Mouse (Mus musculus): ENCODE measurements around the gene Nutf2-ps1. TPM values are rescaled to one million over a fixed set of nuclear protein-coding genes. Genes with fewer than 3 reads are reported as not detected.

The Nutf2-ps1 gene
- polyA plus RNA-seq, 1 experiment from 2014 or later: 171 TPM

GRCm38 (mm10) chr19:53568553-53568952, 20.3 kb downstream of the Nutf2-ps1 start:
- 46% methylated on average over 3 of the region's 3 CpGs for WGBS (ENCODE audit: insufficient replicate concordance)
- H3K9me3 ChIP-seq (replicated peaks): no peaks in the 10 kb centered on the region
- H3K4me3 ChIP-seq (replicated peaks): no peak overlapping the region
- no peaks in the 10 kb centered on the region for H3K36me3 ChIP-seq (replicated peaks)
- no peak overlapping the region for H3K27ac ChIP-seq (replicated peaks)
- no peak overlapping the region for H3K4me2 ChIP-seq
- H3K4me1 ChIP-seq (replicated peaks): peaks cover 13% of the 10 kb centered on the region
- ATAC-seq (ENCODE audit: insufficient read depth): no peak
- no peaks in the 10 kb centered on the region for H3K27me3 ChIP-seq
- no peak overlapping the region for H3K9ac ChIP-seq

GRCm38 (mm10) chr19:53567864-53568263, 21.0 kb downstream of the Nutf2-ps1 start:
- no peak for ATAC-seq (ENCODE audit: insufficient read depth)
- Histone ChIP-seq H3K27ac (replicated peaks) (no peak overlapping the region), H3K27me3 (no peaks in the 10 kb centered on the region), H3K9ac (no peak overlapping the region), H3K36me3 (replicated peaks) (no peaks in the 10 kb centered on the region), H3K4me1 (replicated peaks) (peaks cover 13% of the 10 kb centered on the region), H3K9me3 (replicated peaks) (no peaks in the 10 kb centered on the region), H3K4me2 (no peak overlapping the region), H3K4me3 (replicated peaks) (no peak overlapping the region)
- 31% methylated on average over 11 of the region's 11 CpGs for WGBS (ENCODE audit: insufficient replicate concordance)

- no peak for ATAC-seq (ENCODE audit: insufficient read depth)
- no peak overlapping the region for H3K27ac ChIP-seq (replicated peaks)
Observed at GRCm38 (mm10) chr19:53565565-53566277, 23.1 kb downstream of the Nutf2-ps1 start.

GRCm38 (mm10) chr19:53564174-53564573, 24.7 kb downstream of the Nutf2-ps1 start:
- 38% methylated on average over 4 of the region's 4 CpGs for WGBS (ENCODE audit: insufficient replicate concordance)
- no peaks in the 10 kb centered on the region for H3K4me1 ChIP-seq (replicated peaks)
- no peaks in the 10 kb centered on the region for H3K27me3 ChIP-seq
- no peak overlapping the region for H3K27ac ChIP-seq (replicated peaks)
- H3K4me3 ChIP-seq (replicated peaks): no peak overlapping the region
- peak; percentile 31; the same call in 1 of the 2 replicates for ATAC-seq (ENCODE audit: insufficient read depth)
- no peaks in the 10 kb centered on the region for H3K36me3 ChIP-seq (replicated peaks)
- H3K9me3 ChIP-seq (replicated peaks): no peaks in the 10 kb centered on the region
- H3K4me2 ChIP-seq: no peak overlapping the region
- no peak overlapping the region for H3K9ac ChIP-seq

More at GRCm38 (mm10) chr19:53565565-53566277, 23.1 kb downstream of the Nutf2-ps1 start:
- no peaks in the 10 kb centered on the region for H3K9me3 ChIP-seq (replicated peaks)
- no peaks in the 10 kb centered on the region for H3K36me3 ChIP-seq (replicated peaks)
- H3K4me3 ChIP-seq (replicated peaks): no peak overlapping the region
- no peaks in the 10 kb centered on the region for H3K27me3 ChIP-seq
- no peak overlapping the region for H3K4me2 ChIP-seq
- 68% methylated on average over 14 of the region's 14 CpGs for WGBS (ENCODE audit: insufficient replicate concordance)
- H3K4me1 ChIP-seq (replicated peaks): no peaks in the 10 kb centered on the region
- no peak overlapping the region for H3K9ac ChIP-seq

- Histone ChIP-seq H3K4me3 (replicated peaks) (no peak overlapping the region), H3K27ac (replicated peaks) (no peak overlapping the region), H3K4me2 (no peak overlapping the region), H3K9ac (no peak overlapping the region), H3K27me3 (no peaks in the 10 kb centered on the region), H3K36me3 (replicated peaks) (no peaks in the 10 kb centered on the region), H3K4me1 (replicated peaks) (peaks cover 11% of the 10 kb centered on the region; the same call in 1 of the 2 replicates), H3K9me3 (replicated peaks) (no peaks in the 10 kb centered on the region)
- ATAC-seq (ENCODE audit: insufficient read depth): no peak
- WGBS (ENCODE audit: insufficient replicate concordance): 63% methylated on average over 3 of the region's 3 CpGs
Observed at GRCm38 (mm10) chr19:53560436-53560835, 28.4 kb downstream of the Nutf2-ps1 start.

- 35% methylated on average over 20 of the region's 20 CpGs for WGBS (ENCODE audit: insufficient replicate concordance)
- H3K9me3 ChIP-seq (replicated peaks): no peaks in the 10 kb centered on the region
- peak overlapping the region; percentile 20 for H3K4me2 ChIP-seq
- H3K27ac ChIP-seq (replicated peaks): no peak overlapping the region
- H3K4me1 ChIP-seq (replicated peaks): peaks cover 32% of the 10 kb centered on the region
- no peaks in the 10 kb centered on the region for H3K36me3 ChIP-seq (replicated peaks)
- H3K9ac ChIP-seq: no peak overlapping the region
- no peak overlapping the region for H3K4me3 ChIP-seq (replicated peaks)
- no peak for ATAC-seq (ENCODE audit: insufficient read depth)
- H3K27me3 ChIP-seq: no peaks in the 10 kb centered on the region
Observed at GRCm38 (mm10) chr19:53557267-53557936, 31.5 kb downstream of the Nutf2-ps1 start.

- H3K36me3 ChIP-seq (replicated peaks): no peaks in the 10 kb centered on the region
- 38% methylated on average over 6 of the region's 6 CpGs for WGBS (ENCODE audit: insufficient replicate concordance)
- no peak overlapping the region for H3K4me3 ChIP-seq (replicated peaks)
- ATAC-seq (ENCODE audit: insufficient read depth): no peak
- no peaks in the 10 kb centered on the region for H3K27me3 ChIP-seq
- H3K9me3 ChIP-seq (replicated peaks): no peaks in the 10 kb centered on the region
- no peak overlapping the region for H3K27ac ChIP-seq (replicated peaks)
- peak overlapping the region; percentile 20; the same call in 1 of the 2 replicates for H3K4me2 ChIP-seq
- H3K9ac ChIP-seq: no peak overlapping the region
- peaks cover 32% of the 10 kb centered on the region for H3K4me1 ChIP-seq (replicated peaks)
Observed at GRCm38 (mm10) chr19:53556841-53557240, 32.0 kb downstream of the Nutf2-ps1 start.

- Histone ChIP-seq H3K27me3 (no peaks in the 10 kb centered on the region), H3K9ac (no peak overlapping the region), H3K27ac (replicated peaks) (peak overlapping the region; percentile 5; the same call in 1 of the 2 replicates), H3K4me2 (no peak overlapping the region), H3K9me3 (replicated peaks) (no peaks in the 10 kb centered on the region), H3K4me1 (replicated peaks) (peaks cover 32% of the 10 kb centered on the region), H3K4me3 (replicated peaks) (no peak overlapping the region), H3K36me3 (replicated peaks) (no peaks in the 10 kb centered on the region)
- no peak for ATAC-seq (ENCODE audit: insufficient read depth)
- WGBS (ENCODE audit: insufficient replicate concordance): 51% methylated on average over 5 of the region's 5 CpGs
Observed at GRCm38 (mm10) chr19:53554981-53555616, 33.8 kb downstream of the Nutf2-ps1 start.

GRCm38 (mm10) chr19:53554402-53554801, 34.5 kb downstream of the Nutf2-ps1 start:
- H3K4me2 ChIP-seq: no peak overlapping the region
- no peaks in the 10 kb centered on the region for H3K9me3 ChIP-seq (replicated peaks)
- H3K27me3 ChIP-seq: no peaks in the 10 kb centered on the region
- no peak overlapping the region for H3K4me3 ChIP-seq (replicated peaks)
- peak overlapping the region; percentile 5; the same call in 1 of the 2 replicates for H3K27ac ChIP-seq (replicated peaks)
- peaks cover 32% of the 10 kb centered on the region for H3K4me1 ChIP-seq (replicated peaks)
- 56% methylated on average over 11 of the region's 11 CpGs for WGBS (ENCODE audit: insufficient replicate concordance)
- peak; percentile 45; the same call in 1 of the 2 replicates for ATAC-seq (ENCODE audit: insufficient read depth)
- H3K9ac ChIP-seq: no peak overlapping the region
- H3K36me3 ChIP-seq (replicated peaks): no peaks in the 10 kb centered on the region

GRCm38 (mm10) chr19:53552795-53553194, 36.1 kb downstream of the Nutf2-ps1 start:
- Histone ChIP-seq H3K27me3 (no peaks in the 10 kb centered on the region), H3K9ac (no peak overlapping the region), H3K4me2 (no peak overlapping the region), H3K4me3 (replicated peaks) (no peak overlapping the region), H3K4me1 (replicated peaks) (peaks cover 32% of the 10 kb centered on the region), H3K9me3 (replicated peaks) (no peaks in the 10 kb centered on the region), H3K36me3 (replicated peaks) (no peaks in the 10 kb centered on the region), H3K27ac (replicated peaks) (no peak overlapping the region)
- no peak for ATAC-seq (ENCODE audit: insufficient read depth)
- 49% methylated on average over 6 of the region's 6 CpGs for WGBS (ENCODE audit: insufficient replicate concordance)

GRCm38 (mm10) chr19:53552216-53552786, 36.6 kb downstream of the Nutf2-ps1 start:
- no peaks in the 10 kb centered on the region for H3K9me3 ChIP-seq (replicated peaks)
- H3K4me1 ChIP-seq (replicated peaks): peaks cover 28% of the 10 kb centered on the region
- no peak overlapping the region for H3K4me2 ChIP-seq
- H3K4me3 ChIP-seq (replicated peaks): no peak overlapping the region
- no peak overlapping the region for H3K9ac ChIP-seq
- ATAC-seq (ENCODE audit: insufficient read depth): no peak
- 45% methylated on average over 10 of the region's 10 CpGs for WGBS (ENCODE audit: insufficient replicate concordance)
- H3K36me3 ChIP-seq (replicated peaks): no peaks in the 10 kb centered on the region
- H3K27me3 ChIP-seq: no peaks in the 10 kb centered on the region
- no peak overlapping the region for H3K27ac ChIP-seq (replicated peaks)

Data from liver, embryonic 15.5 days (tissue).